Mouse (Mus musculus): ENCODE results near the gene Uchl1.

DNA sequence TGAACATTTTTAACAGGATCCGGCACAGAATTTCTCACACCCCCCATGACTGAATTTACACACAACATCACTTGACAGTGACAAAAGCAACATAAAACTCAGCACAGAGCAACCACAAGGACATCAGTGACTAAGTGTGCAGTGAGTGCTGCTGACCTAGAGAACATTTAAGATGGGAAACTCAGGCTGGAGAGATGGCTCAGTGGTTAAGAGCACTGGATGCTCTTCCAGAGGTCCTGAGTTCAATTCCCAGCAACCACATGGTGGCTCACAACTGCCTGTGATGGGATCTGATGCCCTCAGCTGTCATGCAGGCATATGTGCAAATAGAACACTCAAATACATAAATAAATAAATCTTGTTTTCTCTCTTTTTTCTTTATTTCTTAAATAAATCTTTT is 57.7 kb downstream of the Uchl1 start:
- TF ChIP-seq CTCF (conservative IDR thresholded peaks at IDR 0.05; ENCODE audit: low read length) (no peak), POU5F1 (IDR thresholded peaks at IDR 0.05; ENCODE audit: borderline replicate concordance, low read length) (no peak), NANOG (IDR thresholded peaks at IDR 0.05; ENCODE audit: borderline replicate concordance, low read length) (no peak)

Data from E14TG2a.4 (cell line).